Mouse (Mus musculus) small intestine, adult 2 months (tissue): ENCODE measurements around the gene Chst12.

ENCODE experiments used
- CTCF ChIP-seq: fragments of 200-500 bp; IDR thresholded peaks from 2 replicates; pipeline ENCODE4 v1.5.1; 2012; ENCODE audit warnings: low read depth, mild to moderate bottlenecking, control low read depth, inconsistent platforms, low read length, moderate library complexity, mixed read lengths; ENCODE audit not compliant: insufficient replicate concordance, insufficient read length; ENCODE audit errors: extremely low read depth
- POLR2A ChIP-seq: fragments of 200-500 bp; IDR thresholded peaks from 2 replicates; pipeline ENCODE4 v1.6.1; 2012; ENCODE audit warnings: low read depth, mild to moderate bottlenecking, control low read depth, inconsistent platforms, low read length, moderate library complexity

- TF ChIP-seq CTCF (no peak), POLR2A (no peak)
Observed at GRCm38 (mm10) chr5:140569032-140569595, 63.8 kb downstream of the Chst12 start.
